Mouse (Mus musculus): Measurements from ENCODE around the gene St6galnac3. TPM values are rescaled to one million over a fixed set of nuclear protein-coding genes. Genes with fewer than 3 reads are reported as not detected.
A peak's percentile ranks its signal among the peaks of the same experiment; 100 is the strongest.

St6galnac3 gene
- total RNA-seq, 4 experiments from 2014 or later: 19.2 to 25.5 (median 24.8) TPM

DNA sequence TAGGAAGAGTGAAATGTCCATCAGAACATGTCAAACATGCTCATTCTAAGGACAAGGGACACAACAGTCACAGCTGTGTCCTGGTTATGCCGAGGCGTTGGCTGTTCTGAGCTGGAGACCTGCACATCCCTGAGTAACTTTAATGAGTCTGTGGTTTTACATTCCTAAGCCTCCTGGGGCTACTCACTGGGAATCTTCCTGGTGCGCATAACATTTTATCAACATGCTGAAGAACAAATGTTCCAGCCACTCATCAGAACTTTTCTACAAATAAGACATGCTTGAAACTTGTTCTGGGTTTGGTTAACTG, 370.0 kb downstream of the St6galnac3 start:
- no peak for DNase-seq (ENCODE audit: low spot score in 2 of 2)

DNA sequence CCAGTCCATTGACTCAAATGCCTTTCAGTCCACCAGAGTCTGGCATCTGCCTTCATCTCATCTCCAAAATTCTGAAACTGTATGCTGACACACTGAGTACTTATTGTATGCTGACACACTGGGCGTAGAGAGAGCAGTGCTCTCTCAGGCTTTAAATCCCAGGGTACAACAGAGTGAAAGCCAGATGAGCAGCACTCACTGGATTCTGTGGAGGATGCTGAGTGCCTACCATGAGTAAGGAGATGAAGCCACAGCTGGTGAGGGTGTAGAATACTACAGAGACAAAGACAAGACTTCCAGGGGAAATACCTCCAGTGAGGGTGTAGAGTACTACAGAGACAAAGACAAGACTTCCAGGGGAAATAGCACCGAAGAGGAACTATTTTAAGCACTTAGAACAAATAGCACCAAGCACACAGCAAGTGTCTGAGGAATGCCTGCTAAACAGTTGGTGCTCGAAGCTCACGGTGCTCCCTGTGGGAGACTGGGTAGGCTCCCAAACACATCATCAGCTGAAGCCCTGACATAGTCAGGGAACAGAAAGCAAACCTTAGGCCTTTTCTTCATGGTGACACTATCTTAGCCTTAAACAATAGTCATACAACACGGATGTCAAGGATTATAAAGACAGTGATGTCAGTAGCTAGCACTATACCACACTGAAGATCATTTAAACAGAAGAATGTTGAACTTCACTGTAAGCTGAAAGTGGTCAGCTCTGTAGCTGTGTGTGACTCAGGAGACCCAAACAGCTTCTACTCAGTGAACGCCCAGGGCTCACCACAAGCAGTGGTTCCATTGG, 370.6 kb downstream of the St6galnac3 start:
- no peak for DNase-seq (ENCODE audit: low spot score in 2 of 2)

DNA sequence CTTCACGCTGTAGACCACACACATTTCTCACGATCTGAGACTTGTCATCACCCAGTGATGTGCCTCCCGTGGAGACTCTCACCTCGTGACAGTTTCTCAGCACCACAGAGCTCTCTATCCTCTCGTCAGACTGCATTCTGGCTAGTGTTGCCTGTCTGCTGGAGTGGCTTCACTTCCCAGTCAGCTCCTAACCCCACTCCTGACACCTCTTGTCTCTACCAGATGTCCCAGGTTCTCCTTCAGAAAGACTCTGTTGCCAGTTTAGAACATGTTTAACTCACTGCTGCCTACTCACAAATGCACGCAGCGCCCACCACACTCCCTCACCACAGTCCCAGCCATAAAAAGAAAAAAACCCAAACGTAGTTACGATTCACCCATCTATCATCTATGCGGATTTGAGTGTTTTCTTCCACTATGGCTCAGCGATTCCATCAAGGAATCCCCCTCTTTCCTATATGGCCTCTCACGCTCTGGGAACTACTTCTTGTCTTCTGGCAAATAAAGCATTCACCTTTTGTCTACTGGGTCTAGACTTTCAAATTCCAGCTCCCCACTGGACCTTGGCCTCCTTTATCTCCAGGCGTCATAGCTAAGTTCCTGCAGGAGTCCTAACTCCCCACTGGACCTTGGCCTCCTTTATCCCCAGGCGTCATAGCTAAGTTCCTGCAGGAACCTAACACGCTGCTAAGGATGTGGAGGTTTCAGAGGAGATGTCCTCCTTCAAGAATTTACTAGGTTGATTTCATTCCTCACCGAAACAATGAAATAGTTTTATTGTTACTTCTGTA, 371.5 kb downstream of the St6galnac3 start:
- peak in 1 of 2 experiments; percentile 44 for DNase-seq (ENCODE audit: low spot score in 2 of 2)

DNA sequence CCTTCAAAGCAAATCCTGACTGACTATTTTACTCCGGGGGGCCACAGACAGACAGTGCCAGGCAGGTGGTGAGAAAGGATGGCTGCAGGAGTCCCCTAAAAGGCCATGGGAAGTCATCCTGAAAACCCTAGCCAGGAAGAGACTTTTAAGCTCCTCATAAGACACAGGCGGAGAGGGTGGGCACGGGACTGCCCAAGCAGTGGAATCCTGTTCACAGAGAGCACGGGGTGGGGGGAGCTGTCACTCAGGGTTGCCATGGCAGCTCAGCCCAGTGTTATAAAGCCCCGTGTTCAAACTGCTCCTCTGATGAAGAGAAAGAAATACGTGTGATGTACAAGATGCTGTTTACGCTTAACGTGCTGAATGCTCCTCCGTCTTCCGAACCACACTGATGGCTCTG, 375.0 kb downstream of the St6galnac3 start:
- DNase-seq (ENCODE audit: low spot score in 2 of 2): no peak

DNA sequence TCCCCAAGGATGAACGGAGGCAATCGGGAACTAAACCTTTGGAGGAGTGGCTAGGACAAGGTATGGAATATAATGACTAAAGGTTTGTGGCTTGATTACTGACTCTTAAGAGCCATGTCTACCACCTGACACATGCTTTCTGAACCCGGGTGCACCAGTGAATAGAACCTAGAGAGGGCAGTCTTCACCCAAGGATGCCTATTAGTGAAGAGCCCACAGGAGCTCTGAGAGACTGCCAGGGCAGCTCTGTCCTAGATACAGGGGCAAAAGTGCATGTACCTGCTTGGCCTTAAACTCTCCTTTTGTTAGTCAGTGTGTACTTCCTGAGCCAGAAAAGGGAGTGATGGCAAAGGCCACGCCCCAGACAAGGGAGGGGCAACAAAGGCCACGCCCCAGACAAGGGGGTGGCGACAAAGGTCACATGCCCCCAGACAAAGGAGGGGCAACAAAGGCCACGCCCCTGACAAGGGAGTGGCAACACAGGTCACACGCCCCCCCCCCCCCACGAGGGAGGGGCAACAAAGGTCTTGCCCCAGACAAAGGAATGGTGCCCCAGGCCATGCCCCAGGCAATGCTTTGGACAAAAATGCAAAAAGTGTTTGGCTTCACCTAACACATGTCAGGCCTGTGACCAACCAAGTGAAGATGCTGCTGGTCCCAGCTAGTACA, 376.0 kb downstream of the St6galnac3 start:
- DNase-seq (ENCODE audit: low spot score in 2 of 2): no peak

DNA sequence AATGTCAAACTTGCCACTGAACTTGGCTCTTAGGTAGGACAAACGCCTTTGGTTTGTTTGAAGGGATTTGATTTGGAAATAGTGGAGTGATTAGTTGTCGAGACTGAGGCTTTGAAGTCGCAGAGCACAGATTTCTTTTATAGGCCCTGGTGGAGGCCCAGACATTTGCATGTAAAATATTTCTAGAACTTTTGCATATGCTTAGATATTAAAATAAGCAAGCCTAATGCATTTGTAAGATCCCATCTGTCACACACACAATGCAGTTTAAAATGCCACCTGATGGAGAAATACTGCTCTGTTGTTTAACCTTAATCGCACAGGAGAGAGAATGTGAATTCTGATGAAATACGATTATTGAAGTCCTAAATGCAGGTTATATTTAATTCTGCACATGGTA, 380.0 kb downstream of the St6galnac3 start:
- DNase-seq (ENCODE audit: low spot score in 2 of 2): no peak

DNA sequence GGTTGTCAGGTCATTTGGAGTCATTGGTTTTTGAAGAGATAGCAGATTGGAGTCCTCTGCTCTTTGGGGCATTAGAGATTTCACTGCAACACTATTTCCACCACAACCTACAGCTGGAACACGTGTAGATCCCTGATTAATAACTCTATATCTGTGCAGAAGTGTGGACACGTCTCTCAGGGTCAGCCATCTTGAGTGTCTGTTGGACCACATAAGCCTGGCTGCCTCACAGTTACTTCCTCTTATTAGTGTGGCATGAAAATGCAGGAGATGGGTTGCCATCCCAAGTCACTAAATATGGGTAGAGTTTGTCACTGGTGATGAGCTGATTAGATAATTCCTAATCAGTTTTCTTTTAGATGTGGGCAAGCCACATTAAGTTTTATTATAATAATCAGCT, 385.0 kb downstream of the St6galnac3 start:
- DNase-seq (ENCODE audit: low spot score in 2 of 2): no peak

DNA sequence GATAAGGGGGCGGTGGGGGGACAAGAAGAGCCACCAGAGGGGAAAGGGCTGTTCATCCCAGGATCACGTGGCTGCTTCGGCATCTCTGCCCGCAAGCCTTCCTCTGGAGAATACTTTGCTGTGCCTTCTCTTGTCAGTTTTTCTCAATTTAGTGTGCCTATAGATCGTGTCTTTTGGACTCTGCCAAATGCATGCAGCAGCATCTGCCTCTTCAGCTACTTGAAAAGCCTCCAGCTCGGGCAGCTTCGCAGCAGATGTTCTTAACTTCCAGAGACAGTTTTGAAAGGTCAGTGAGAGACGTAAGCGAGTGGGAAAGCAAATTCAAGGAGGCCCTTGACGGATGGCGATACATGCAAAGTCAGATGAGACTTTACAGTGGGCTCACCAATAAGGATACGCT, 385.9 kb downstream of the St6galnac3 start:
- peak in 1 of 2 experiments; percentile 60 for DNase-seq (ENCODE audit: low spot score in 2 of 2)

DNA sequence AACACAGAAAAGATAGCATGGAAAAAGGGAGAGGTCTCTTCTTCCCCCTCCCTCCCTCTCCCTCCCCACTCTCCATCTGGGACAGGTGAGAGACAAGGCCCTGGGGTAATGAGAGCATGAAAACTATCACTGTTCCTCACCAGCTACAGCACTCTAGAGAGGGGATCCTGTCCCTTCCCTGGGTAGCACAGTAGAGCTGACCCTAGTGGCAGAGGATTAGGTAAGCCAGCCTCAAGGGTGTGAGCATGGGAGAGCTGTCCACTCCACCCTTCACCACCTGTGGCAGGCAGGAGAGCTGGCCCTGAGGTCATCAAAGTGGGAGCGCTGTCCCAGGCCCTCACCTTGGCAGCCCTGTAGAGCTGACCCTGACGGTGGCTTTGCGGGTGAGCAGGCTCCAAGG, 387.2 kb downstream of the St6galnac3 start:
- DNase-seq (ENCODE audit: low spot score in 2 of 2): no peak

DNA sequence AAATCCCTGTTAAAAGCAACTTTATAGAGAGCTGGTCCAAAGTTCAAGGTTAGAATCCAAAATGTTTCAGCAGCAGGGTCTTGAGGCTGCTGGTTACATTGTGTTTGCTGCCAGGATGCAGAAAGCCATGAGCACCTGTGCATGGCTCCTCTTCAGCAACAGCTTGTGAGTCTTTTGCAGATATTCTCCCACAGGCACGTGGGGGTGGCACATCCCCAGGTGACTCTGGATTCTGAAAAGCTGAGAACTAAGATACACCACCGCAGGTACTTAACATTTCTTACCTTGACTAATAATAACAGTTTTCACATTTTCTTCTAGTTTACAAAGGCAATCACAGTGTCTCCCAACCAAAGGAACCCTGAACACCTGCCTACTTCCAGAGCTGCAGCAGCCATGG, 387.8 kb downstream of the St6galnac3 start:
- DNase-seq (ENCODE audit: low spot score in 2 of 2): no peak

DNA sequence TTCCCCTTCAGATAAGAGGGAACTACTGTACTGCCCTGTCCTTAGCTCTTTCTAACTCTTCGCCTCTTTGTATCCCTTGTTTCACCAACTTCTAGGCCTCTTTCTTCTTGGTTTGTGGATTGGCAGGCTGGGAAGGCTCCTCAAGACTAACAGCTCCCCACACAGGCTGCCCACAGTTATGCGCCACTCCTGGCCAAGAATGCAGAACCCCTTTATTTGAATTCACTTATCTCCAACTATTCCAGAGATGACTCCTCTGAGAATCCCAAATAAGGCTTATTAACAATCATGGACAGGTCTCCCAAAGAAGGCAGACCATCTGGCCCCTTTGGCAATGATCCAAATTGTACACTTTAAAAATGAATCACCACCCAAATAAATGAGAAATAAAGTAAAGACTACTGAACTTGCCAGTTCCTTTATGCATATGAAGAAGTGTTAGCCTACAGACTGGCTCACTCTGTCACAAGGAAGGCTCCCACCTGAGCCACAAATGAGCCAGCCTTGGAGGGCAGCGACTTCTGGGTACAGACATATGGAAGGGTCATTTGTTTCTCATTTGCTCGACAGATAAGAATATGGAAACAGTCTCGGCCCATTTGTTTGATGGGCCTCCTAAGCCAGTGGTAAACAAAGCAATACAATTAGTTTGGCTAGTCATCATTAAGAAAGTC, 390.7 kb downstream of the St6galnac3 start:
- no peak for DNase-seq (ENCODE audit: low spot score in 2 of 2)

DNA sequence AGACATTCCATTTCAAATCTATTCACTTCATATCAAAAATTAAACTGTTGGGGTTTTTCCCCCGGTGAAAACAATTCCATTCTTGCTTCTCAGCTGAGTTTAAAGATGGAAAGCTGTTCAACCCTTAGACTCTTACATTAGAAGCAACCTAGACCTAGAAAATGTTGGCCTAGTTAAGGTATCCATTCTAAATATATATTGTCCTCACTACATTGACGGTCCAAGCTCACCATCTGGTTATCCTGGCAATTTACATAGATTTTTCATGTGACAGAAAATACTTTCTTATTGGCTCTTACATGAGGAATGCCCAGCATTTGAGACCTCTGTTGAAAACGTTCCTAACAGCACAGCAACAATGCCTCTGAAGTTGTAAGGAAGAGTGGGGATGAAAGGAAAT, 400.7 kb downstream of the St6galnac3 start:
- no peak for DNase-seq (ENCODE audit: low spot score in 2 of 2)

DNA sequence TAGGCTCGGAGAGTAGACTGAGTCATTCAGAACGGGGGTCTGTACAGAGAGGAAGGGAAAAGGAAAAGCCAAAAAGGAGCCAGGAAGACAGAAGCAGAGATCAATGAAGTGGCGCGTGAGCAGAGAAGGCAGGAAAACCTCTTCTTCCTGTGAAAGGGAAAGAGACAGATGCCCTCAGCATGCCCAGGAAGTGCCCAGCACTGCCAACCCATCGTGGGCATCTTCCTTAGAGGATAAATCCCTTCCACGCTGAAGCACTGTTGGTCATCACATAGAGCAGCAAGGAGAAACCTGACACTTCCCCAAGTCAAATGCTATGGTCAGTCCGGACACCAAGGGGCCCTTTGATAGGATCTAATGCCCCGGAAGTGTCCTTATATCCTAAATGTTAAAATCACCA, 401.5 kb downstream of the St6galnac3 start:
- DNase-seq (ENCODE audit: low spot score in 2 of 2): no peak

DNA sequence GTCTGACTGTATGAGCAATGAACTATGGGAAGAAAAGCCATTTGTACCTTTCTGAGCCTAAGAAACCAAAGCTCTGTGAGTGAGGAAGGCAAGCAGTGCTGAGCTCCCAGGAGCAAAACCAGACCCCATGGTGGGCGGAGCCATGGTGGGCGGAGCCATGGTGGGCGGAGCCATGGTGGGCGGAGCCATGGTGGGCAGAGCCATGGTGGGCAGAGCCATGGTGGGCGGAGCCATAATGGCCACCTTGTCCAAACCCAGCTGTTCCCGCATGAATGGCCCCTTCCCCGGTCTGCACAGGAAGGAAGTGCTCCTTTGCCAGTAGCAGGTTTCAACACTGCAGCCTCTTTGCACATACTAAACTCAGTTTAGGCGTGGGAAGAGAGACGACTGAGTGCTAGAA, 411.4 kb downstream of the St6galnac3 start:
- DNase-seq (ENCODE audit: low spot score in 2 of 2): no peak

DNA sequence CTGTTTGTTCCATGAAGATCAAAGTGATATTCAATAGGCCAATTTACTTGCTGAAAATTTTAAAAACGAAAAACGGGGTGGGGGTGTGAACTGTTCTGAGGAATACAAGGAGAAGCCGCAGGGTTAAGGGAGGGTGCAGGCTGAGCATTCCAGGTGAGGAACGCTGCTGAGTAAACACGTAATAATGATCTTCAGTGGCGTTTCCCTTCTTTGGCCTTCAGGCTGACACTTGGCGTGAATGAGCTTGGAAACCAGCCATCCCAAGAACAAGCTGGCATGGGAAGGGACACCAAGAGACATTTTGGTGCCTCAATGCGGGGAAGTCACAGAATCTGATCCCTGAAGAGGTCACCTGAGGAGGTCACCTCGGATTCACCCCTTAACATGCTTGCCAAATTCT, 411.8 kb downstream of the St6galnac3 start:
- DNase-seq (ENCODE audit: low spot score in 2 of 2): no peak

DNA sequence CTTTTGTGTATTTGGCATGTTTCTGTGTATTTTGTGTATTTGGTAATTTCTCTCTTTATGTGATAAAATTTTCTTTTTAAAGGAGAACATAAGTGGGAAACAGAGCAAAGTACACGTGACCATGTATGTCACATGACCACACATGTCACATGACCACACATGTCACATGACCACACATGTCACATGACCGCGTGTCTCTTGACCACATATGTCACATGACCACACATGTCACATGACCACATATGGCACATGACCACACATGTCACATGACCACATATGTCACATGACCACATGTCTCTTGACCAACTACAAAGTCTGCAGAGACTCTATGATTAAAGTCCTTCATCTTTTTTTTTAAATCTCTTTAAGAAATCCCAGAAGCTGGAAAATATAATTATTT, 413.0 kb downstream of the St6galnac3 start:
- no peak for DNase-seq (ENCODE audit: low spot score in 2 of 2)

DNA sequence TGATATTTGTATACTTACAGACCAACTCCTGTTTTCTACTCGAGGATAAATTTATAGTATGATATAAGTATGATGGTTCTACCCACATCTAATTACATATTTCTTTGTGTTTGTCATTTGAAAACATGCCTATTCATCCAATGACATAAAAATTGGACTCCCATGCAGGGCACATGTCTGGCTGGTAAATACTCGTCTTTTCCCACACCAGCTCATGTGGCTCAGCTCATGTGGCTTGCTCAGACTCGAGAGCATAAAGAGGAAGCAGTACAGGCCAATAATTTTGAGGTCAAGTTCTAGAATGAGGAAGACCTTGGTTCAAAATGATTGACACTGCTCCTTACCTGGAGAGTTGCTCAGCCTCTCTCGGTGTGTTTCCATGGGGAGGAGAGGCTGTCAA, 416.6 kb downstream of the St6galnac3 start:
- DNase-seq (ENCODE audit: low spot score in 2 of 2): no peak

DNA sequence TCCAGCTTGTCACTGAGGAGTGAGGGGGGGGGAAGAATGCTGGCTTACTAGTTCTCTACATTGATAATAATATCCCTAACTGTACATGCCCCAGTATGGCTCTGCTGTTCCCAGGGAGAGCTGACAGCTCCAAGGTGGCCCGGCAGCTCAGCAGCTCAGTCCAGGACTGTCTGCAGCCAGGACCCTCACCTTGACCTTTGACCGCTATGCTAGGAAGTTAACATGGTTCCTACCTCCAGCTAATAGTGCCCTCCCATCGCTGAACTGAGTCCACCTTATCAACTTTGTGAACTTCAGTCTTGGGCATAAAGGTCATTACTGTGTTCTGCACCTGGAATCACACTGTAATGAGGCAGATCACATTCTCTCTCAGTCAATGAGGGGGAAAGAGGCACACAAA, 419.8 kb downstream of the St6galnac3 start:
- no peak for DNase-seq (ENCODE audit: low spot score in 2 of 2)

DNA sequence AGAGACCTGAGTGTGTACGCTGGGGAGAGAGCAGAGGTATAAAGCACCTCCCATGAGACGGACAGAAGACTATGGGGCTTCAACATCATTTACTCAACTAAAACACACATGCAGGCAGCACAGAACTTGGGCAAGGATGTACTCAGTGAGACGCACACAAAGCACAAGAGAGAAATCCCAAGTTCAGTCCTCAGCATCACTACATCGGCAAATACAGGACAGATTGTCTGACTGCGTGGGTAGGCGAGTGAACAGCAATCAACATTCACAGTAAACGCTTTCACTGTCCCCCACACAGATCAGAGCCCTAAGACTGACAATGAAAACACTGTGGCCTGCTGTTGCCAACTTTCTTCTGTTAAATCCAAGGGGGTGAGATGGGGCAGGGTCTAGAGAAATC, 422.6 kb downstream of the St6galnac3 start:
- no peak for DNase-seq (ENCODE audit: low spot score in 2 of 2)

DNA sequence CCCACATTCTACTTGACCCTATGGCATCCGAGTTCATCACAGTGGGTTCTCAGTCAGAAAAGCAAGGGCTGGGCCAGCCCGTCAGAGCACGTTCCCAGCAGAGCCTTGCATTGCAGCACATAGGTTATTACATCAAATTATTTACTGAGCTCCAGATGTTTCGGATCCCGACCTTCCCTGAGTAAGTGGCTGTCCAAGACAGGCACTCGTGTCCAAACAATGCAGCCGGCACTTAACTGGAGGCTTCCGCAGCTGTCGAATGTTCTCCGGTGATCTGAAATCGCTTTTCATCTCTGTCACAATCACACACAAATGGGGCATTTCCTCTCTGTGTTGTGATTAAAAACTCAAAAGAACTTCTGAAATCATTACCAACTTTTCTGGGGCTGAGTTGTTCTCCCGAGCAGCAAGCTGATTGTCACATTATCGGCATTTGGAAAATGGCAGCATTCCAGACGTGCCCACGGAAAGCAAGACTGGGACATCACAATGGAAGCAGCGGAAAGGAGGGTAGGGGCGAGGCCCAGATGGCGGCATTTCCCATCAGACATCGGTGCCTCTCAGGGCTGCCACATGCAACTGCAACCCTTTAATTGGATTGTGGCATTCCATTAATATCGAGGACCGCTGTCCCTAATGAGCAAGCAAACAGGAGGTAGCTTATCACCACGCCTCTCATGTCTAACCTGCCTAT, 428.5 kb downstream of the St6galnac3 start:
- no peak for DNase-seq (ENCODE audit: low spot score in 2 of 2)

DNA sequence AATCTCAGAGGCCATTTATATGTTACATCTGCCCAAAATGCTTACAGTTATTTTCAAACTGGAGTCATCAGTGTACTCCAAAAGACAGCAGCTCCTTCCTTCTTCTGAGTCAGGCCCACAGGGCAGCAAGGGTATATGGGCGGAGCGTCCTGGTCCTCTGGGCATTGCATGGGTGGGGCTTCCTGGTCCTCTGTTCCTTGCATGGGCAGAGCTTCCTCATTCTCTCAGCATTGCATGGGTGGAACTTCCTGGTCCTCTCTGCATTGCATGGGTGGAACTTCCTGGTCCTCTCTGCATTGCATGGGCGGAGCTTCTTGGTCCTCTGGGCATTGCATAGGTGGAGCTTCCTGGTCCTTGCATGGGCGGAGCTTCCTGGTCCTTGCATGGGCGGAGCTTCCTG, 432.1 kb downstream of the St6galnac3 start:
- no peak for DNase-seq (ENCODE audit: low spot score in 2 of 2)

All from left cerebral cortex, adult 8-10 months (tissue).